Mouse (Mus musculus): ENCODE measurements around the gene Dnm3.

Dnm3 gene

DNA sequence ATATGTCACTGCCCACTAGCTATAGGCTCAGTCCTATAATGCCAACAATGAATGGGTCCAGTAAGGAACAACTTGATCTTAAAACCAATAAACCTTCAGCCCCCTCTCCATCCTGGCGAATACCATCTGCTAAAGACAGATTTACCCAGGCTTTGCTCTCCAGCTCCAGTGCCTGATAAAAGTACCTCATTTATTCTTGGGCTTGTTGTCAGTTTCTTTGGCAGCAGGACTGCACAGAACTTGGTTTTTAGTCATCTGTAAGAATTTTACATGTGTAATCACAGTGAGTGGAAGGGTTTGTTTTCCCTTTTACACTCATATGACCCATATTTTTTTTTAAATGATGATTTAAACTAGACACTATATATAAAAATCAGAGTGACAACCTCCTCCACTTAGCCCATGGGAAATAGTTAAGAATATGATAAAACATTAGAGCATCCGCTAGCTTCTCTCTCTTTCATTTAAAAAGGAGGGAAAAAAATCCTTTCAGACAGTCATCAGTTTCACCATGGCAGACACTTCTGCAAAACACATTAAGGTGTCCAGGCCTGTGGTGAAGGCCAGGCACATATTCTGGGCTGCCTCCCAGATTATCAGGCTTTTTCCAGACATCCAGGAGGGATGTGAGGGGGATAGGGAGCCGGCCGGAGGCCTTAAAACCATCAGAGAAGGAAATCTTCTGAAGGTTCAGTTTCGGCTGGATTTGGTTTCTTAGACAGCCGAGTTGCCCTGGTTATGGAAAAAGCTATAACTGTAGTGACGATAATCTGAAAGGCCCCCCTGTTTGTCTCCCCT, 313.9 kb downstream of the Dnm3 start:
- no peak for DNase-seq (ENCODE audit: low read depth in 1 of 2, low spot score in 2 of 2)

DNA sequence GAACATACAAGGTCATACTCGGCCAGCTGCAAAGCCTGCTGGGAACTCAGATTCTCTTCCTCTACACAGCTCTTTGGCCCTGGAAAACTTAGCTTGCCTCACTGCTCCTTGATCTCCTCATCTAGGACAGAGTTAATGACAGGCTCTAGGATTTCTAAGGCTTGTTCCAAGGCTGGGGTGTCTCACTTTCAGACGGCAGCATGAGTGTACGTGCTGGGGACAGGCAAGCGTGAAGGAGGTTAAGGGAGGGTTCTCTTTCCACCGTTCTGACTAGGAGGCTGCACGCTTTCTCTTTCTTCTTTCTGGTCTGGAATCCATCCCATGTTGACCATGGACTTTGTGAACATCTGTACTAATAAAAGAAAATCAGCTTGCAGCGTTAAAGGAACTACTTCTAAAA, 315.2 kb downstream of the Dnm3 start:
- DNase-seq (ENCODE audit: low read depth in 1 of 2, low spot score in 2 of 2): no peak

DNA sequence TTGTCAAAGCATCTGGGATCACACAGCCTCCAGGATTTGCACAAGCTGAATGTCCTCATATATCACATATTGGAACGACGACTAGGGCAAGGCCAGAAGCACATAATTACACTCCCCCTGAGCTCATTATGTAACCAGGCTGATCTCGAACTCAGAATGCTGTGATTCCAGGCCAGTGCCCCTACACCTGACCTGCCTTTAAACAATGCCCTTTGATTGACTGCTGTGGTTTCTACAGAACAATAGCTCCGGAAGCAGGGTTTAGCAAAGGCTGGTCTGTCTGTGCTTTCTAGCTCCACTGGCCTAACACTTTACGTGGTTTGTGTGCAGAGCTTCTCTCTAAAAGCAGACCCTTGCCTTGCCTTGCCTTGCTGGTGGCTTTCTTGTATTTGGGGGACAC, 315.6 kb downstream of the Dnm3 start:
- no peak for DNase-seq (ENCODE audit: low read depth in 1 of 2, low spot score in 2 of 2)

DNA sequence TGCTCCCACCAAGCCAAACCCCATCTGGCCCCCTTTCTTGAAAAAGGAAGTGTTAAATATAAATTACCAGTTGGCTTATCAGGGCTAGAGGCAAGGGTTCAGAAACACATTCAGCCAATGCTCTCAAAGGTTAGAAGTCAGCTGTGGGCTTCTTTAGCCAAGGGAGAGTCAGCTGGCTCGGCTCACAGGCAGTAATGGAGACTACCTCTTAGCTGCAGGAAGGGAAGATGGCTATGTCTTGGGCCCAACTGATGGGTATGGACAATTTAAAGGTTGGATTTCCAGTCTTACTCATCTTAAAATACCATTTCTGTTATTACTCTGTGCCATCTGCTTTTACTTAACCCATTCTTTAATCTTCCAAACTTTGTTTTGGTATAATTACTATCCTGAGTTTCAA, 317.1 kb downstream of the Dnm3 start:
- DNase-seq (ENCODE audit: low read depth in 1 of 2, low spot score in 2 of 2): no peak

DNA sequence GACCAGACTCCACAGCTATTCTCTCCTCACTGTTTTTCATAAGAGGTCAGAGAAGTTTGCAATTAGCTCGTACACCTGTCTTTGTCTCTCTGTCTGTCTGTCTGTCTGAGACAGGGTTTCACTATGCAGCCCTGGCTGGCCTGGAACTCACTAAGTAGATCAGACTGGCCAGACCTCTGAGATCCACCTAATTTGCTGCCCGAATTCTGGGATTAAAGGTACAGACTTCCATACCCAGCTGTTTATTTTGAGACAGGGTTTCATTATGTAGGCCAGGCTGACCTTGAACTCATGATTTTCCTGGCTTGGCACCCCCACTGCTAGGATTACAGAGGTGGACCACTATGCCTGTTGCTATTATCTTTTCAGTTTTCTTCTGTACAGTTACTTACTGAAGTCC, 319.3 kb downstream of the Dnm3 start:
- no peak for DNase-seq (ENCODE audit: low read depth in 1 of 2, low spot score in 2 of 2)

DNA sequence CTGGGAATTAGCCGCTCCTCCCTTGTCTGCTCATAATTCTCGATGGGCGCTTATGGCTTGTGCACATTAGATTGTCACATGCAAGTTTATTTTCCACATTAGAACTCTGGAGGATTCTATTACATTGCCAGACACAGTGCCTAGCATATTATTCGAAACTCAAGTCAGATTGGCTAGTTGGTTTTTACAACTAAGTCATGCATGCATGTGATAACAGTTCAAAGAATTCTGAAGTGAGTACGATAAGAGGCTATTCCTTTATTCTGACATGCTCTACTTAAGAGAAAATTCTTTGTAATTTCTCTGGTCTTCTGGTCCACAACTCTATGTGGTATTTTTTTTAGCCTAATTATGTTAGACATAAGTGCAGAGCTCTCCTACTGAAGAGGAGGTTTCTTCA, 320.2 kb downstream of the Dnm3 start:
- no peak for DNase-seq (ENCODE audit: low read depth in 1 of 2, low spot score in 2 of 2)

DNA sequence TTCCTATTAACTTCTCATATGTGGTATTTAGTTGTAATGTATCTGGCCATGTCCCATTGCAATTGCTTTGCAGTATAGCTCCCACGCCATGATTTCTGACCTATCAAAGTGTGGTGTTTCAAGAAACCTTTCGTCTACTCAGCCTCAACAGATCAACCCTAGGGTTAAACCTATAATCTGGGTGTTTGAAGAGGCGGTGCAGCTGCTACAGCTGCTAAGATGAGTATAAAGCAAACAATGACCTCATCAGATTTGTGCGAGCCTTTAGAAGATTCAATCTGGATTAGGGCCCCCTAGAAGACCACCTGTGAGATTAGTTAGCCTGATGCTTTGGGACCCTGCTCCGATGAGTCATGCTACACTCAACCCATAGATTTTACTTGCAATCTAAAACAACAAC, 321.0 kb downstream of the Dnm3 start:
- DNase-seq (ENCODE audit: low read depth in 1 of 2, low spot score in 2 of 2): no peak

DNA sequence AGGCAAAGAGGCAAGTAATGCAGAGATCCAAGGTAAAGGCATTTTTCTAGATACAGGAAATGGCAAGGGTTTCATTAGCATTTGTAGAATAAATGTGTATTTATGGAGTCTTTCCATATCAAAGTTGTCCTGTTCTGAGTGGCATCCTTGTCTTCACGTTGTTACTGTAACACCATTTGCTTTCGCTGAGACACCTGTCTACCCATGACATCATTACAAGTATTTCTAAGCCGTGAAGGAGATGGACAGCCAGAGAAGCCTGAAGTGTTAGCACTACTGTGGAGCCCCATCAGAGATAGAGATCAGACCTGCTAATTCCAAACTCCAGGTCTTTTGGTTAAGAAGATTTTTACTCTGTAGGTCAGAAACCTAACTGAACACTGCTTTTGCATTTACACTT, 322.3 kb downstream of the Dnm3 start:
- DNase-seq (ENCODE audit: low read depth in 1 of 2, low spot score in 2 of 2): no peak

- no peak for DNase-seq (ENCODE audit: low read depth in 1 of 2, low spot score in 2 of 2)
Measured at GRCm38 (mm10) chr1:162153118-162153517, 324.7 kb downstream of the Dnm3 start.

DNA sequence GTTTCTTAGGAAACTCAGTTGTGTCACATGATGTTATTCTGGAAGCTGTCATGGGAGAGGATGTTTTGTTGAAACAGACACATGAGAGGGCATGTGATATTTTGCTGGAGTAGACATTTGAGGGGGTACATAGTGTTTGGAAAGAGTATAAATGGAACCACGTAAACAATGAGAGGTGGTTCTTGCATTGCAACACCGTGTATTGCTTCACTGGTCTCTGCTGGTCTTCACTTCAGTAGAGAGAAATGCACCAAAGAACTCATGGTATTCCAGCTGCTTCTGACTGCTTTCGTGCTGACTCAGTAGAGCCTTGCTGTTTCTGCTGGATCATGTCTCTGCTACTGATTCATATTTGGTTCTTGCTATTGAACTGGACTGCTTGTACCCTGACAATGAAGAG, 328.1 kb downstream of the Dnm3 start:
- no peak for DNase-seq (ENCODE audit: low read depth in 1 of 2, low spot score in 2 of 2)

GRCm38 (mm10) chr1:162147554-162147953, 330.3 kb downstream of the Dnm3 start:
- DNase-seq (ENCODE audit: low read depth in 1 of 2, low spot score in 2 of 2): no peak

DNA sequence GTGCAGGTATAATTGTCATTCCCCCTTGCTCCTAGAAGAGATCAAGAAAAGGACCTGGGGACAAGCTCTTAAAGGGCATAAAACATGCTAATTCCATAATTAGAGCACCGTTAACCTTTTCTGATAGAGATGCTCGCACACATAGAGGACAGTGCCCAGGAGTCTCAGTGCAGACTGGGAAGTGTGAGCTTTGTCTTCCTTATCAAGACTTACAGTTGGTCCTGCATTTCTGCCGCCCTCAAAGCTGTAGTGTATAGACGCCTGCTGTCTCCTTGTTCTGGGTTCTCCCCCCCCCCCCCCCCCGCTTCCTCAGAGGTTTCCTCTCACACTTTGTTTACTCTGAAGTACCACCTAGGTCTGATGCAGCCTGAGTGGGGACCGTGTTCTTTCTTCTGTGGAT, 332.1 kb downstream of the Dnm3 start:
- DNase-seq (ENCODE audit: low read depth in 1 of 2, low spot score in 2 of 2): no peak

DNA sequence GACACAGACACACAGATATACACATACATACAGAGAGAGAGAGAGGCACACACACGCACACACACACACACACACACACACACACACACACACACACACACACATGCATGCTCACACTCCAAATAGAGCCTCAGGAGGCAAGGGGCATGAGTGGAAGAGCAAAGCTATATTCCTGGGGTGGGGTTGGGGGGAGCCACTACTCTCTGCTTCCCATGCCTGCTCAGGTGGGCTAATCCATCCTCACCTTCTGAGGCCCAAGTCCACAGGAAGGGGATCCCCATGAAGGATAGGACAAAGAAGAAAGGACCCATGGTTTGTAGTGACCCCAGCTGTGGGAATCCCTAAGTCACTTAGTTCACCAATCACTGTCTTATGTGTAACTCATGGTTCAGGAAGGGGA, 332.8 kb downstream of the Dnm3 start:
- no peak for DNase-seq (ENCODE audit: low read depth in 1 of 2, low spot score in 2 of 2)

- DNase-seq (ENCODE audit: low read depth in 1 of 2, low spot score in 2 of 2): no peak
Measured at GRCm38 (mm10) chr1:162143974-162144912, 333.6 kb downstream of the Dnm3 start.

DNA sequence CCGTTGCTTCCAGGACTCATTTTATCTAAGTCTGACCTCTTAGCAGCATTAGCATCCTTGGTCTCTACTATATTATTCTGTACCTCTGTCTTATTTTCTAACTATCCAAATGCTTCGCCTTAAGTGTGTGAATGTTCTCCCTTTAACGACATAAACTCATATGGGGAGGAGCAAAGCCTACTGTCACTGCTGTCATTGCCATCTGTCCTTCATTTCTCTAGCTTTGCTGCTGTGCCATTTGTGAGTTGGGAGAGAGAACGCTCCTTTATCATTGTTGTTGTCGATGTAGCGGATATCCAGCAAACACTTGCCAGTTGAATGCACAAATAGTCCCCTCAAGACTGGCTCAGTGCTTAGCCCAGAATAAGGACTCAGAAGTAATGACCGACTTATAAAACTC, 335.5 kb downstream of the Dnm3 start:
- no peak for DNase-seq (ENCODE audit: low read depth in 1 of 2, low spot score in 2 of 2)

DNA sequence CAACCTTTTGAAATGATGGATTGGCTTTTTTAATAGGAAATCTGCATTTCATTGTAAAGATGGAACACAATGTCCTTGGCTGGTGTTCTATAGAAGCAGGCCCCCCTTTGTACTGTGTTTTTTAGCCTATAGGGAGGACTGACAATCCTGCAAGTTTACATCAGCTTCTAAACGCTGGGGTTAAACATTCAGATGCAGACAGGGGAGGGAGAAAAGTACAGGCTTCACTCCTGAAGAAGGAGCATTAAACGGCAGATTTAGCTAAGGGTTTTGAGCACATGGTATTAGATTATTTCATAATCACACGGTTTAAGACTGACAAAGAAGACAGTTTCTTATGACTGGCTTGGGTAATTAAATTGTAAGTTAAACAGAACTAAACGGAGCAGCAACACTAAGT, 341.5 kb downstream of the Dnm3 start:
- no peak for DNase-seq (ENCODE audit: low read depth in 1 of 2, low spot score in 2 of 2)

DNA sequence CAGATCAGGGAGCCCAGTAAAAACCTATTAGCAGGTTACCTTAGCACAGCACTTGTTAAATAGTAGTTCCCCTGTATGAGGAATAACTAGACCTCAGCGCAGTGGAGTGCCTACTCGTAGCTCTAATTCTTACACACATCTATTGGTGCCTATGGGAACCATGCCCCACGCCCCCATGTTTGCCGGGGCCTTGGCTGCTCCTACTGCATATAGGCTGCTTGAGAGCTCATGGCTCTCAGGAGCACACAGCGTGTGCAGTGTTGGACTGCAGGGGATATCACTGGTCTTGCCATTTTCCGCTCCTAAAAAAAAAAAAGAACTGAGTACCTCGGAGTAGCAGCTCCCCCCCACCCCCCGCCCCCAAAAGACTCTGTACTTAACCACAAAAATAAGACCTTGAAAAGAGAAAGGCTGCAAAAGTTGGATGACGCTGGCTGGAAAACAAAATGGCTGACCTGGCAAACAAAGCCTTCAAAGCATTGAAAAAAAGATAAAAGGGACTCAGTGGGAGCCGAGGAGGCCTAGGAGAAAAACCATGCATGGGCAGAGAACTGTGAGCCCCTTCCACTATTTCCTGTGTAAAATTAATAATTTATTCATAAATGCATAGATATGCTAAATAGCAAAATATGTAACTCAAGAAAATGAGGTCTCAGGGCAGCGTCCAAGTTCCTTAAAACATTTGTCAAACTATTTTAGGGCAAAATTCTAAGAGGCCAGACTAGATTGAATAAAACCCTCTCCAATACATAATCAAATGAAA, 342.2 kb downstream of the Dnm3 start:
- no peak for DNase-seq (ENCODE audit: low read depth in 1 of 2, low spot score in 2 of 2)

DNA sequence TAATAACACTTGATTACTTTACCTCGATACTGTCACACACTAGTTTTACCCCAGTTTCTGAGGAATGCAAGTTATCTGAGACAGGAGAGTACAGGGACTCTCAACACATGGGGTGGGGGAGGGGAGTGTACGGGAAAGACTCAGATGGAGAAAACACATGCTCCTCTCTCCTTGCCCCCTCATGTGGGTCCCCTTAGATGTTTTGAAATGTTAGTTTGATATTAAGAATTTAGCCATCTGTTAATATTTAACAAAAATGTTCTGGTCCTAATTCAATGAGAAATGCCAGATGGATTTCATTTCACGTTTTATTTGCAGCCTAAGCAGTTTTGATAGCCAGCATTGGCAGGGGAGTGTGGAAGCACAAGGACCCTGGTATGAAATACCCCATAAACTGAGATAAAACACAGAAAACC, 343.2 kb downstream of the Dnm3 start:
- no peak for DNase-seq (ENCODE audit: low read depth in 1 of 2, low spot score in 2 of 2)

DNA sequence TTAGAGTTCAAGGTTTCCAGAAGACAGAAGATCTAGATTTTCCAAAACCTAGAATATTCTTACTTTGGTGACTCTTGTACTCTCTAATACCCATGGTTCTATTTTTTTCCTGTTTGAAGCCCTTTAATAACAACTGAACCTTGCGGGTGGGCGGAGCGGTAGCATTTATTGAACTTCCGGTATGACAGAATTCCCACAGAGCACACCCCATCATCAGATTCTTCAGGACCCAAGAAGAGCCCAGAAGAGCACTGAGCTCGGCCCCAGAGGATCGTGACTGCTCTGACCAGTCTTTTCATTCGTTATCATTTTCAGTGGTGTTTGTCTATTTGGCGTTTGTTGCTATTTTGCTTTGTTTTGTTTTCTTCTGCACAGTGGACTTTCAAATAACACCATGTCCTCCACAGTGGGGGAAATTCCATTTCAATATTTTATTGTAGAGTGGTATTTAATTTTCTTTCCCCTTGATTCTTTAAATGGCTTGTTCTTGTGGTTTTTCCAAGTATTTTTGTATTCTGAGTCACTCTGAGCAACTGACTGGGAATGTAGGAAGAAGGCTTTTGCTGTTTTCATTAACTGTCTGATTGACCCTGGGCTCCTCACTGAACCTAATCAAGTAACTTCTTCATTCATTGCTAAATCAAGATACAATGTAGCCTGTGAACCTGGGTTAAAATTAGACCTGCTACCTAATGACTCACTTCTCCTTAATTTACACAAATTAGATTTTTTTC, 344.8 kb downstream of the Dnm3 start:
- DNase-seq (ENCODE audit: low read depth in 1 of 2, low spot score in 2 of 2): no peak

DNA sequence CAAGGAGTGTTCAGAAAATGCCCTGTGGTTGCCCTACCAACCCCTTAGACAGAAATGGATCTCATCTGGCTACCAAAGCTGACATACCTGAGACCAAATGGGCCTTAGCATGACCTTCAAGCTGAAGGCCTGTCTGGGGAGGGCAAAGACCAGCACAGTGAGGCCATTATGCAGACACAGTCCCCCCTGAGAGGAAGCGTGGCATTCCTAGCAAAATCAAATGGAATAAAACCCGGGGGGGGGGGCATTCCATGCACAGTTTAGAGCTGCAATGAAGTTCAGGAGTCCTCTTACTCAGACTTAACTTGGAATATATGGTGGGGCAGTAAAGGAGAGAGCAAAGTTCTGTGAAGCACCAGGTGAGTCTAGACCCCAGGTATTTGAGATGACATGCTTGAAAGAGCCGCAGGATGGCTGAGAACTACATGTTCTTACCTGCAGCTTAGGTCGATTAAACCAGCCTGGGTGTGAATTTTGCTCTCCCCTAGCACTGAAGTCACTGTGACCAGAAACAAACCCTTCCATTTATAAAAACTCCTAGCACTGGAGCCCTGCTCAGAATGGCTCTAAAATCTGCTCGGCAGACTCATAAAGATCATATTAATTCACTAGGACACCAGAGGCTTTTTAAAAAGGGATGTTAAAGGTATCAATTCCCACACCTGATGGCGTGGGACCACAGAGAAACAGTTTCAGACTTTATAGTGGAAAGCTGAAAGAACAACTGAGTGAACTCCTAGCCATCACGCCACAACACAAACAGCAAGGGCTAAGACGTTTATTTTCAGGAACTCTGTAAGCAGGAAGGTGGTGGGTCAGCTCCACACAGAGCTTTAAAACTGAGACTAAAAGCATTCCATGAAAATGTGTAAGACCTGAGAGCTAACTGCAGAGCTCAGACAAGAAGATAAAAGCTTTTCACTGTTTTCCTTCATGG, 350.7 kb downstream of the Dnm3 start:
- no peak for DNase-seq (ENCODE audit: low read depth in 1 of 2, low spot score in 2 of 2)

Measured in monocyte, adult 2 months (primary cell).